Mouse (Mus musculus): Measurements from ENCODE around the gene Zfp280d.
A peak's percentile ranks its signal among the peaks of the same experiment; 100 is the strongest.
"Not testable (repeated sequence)": the region's sequence is repeated elsewhere in the genome, so short reads cannot be mapped to it uniquely, and the experiment has no call there.

The Zfp280d gene

GRCm38 (mm10) chr9:72374074-72374473, 99.4 kb downstream of the Zfp280d start:
- no peak for DNase-seq (ENCODE audit: low read depth)

DNA sequence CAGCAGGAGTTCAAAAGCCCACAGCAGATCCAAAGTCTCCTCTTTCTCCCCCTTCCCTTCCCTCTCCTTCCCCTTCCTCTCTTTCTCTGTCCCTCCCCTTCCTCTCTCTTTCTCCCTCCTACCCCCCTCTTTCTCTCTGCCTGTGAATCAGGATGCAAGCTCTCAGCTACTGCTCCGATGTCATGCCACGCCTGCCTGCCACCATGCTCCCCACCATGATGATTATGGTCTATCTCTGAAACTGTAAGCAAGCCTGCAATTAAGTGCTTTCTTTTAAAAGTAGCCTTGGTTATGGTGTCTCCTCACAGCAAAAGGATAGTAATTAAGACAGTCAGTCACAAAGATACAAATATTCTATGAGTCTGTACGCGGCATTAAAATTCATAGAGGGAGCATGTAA, 100.3 kb downstream of the Zfp280d start:
- no peak for DNase-seq (ENCODE audit: low read depth)

DNA sequence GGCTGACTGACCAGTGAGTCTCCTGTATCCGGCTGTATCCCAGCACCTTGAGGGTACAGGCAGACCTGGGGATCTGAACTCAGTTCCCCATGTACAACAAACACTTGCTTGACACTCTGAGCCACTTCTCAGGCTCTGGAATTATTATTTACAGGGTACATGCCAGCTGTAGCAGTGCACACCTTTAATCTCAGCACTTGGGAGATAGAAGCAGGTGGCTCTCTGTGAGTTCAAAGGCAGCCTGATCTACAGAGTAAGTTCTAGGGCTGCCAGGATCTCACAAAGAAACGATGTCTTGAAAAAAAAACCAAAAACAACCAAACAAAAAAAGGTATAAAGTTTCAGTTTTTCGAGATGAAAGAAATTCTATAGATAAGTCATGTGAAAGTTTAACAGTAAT, 101.0 kb downstream of the Zfp280d start:
- DNase-seq (ENCODE audit: low read depth), result no peak

- no peak for DNase-seq (ENCODE audit: low read depth)
Observed at GRCm38 (mm10) chr9:72385786-72386185, 111.1 kb downstream of the Zfp280d start.

- no peak for DNase-seq (ENCODE audit: low read depth)
Observed at GRCm38 (mm10) chr9:72388934-72389333, 114.3 kb downstream of the Zfp280d start.

DNA sequence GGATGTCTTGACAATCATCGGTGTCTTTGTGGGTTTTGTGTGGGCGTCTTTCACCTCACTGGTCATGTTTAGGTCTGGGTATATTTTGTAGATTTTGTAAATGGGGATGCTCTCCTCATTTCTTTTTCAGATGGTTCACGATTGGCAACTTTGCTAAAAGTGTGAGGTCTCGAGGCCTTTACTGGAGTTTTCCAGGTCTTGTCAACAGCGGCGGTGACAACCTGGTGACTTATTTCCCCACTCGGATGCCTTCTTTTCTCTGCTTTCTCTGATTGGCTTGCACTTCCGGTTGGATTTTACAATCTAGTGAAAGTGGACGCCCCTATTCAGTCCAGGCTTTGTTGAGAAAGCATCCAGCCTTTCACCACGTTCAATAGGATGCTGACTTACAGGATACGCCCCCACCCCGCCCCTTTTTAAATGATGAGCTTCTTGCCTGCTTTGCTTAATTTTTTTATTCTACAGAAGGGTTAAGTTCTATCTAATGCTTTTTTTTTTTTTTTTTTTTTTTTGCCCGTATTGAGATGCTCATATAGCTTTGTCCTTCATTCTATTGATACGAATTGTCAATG, 114.9 kb downstream of the Zfp280d start:
- no peak for DNase-seq (ENCODE audit: low read depth)

- no peak for DNase-seq (ENCODE audit: low read depth)
Observed at GRCm38 (mm10) chr9:72390321-72391077, 115.8 kb downstream of the Zfp280d start.

DNA sequence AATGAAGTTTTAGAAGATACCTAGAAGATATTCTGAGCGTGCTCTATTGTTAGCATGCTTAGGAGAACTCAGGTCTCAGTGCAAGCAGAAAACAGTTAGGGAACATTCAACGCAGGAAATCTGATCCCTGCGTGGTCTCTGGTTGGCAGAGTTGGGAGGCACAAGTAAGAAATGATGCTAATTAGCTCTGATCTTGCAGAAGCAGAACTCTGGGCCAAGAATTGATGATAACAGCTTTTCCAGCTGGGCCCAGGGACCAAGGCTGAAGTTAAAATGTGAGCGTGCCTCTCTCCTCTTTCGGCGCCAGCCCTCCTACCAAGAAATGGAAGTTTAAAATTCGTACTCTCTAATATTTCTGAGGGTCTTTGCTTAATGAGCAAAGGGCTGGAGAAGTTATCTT, 118.0 kb downstream of the Zfp280d start:
- DNase-seq (ENCODE audit: low read depth), result no peak

- no peak for DNase-seq (ENCODE audit: low read depth)
Observed at GRCm38 (mm10) chr9:72393238-72393637, 118.6 kb downstream of the Zfp280d start.

- no peak for DNase-seq (ENCODE audit: low read depth)
Observed at GRCm38 (mm10) chr9:72393869-72394341, 119.2 kb downstream of the Zfp280d start.

DNA sequence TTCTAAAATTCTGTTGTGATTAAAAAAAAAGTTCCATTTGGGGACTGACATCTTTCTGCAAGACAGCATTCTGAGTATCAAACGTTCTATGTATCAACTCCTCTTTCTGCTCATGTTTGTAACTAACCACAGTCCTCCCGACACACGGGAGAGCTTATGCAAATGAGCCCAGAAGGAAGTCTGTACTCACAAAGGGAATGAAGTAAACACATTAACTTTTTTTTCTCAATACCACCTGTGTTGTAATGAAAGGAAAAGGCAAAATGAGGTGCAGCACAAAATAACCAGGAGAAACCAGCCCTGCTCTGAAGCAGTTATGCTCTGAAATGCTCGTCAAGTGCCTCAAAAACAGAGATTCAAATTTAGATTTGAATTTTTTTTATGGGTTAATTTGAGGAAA, 125.5 kb downstream of the Zfp280d start:
- DNase-seq (ENCODE audit: low read depth), result no peak

GRCm38 (mm10) chr9:72401769-72402168, 127.1 kb downstream of the Zfp280d start:
- DNase-seq (ENCODE audit: low read depth), result not testable (repeated sequence)

DNA sequence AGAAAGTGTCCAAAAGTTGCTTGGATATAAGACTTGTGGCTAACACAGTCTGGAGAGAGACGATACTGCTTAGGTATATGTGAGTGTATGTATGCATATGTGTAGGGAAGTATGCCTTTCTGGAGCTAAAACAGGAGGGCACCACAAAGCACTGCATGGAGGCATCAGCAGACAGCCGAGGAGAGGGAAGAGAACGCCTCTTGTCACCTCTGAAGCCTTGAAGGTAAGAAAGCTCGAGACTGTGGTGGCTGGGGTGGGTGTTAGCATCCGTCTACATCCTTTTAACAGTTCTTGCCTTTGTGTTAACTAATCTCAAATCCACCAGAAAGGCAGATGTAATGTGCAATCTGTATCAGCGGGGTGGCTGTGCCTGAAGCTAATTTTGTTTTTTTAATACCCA, 128.8 kb downstream of the Zfp280d start:
- DNase-seq (ENCODE audit: low read depth), result no peak

GRCm38 (mm10) chr9:72404446-72404845, 129.8 kb downstream of the Zfp280d start:
- DNase-seq (ENCODE audit: low read depth), result no peak

DNA sequence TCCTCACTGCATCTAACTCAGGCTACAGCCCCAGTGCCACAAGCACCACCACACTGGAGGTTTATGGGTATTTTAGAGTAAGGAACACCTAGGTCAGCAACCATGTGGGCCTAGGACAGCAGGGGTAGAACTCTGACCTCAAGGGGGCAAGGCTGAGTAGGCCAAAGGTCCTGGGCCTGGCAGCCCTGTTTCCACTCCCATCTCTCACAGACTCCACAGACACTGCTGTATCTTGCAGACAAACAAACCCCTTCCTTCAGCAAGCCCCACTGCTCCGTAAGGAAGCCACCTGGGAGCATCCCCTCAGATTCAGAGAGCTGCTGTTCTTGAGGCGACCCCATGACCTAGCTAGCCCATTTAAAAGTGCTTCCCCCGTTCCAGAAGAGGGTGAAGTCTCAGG, 130.3 kb downstream of the Zfp280d start:
- no peak for DNase-seq (ENCODE audit: low read depth)

GRCm38 (mm10) chr9:72405882-72406638, 131.4 kb downstream of the Zfp280d start:
- no peak for DNase-seq (ENCODE audit: low read depth)

DNA sequence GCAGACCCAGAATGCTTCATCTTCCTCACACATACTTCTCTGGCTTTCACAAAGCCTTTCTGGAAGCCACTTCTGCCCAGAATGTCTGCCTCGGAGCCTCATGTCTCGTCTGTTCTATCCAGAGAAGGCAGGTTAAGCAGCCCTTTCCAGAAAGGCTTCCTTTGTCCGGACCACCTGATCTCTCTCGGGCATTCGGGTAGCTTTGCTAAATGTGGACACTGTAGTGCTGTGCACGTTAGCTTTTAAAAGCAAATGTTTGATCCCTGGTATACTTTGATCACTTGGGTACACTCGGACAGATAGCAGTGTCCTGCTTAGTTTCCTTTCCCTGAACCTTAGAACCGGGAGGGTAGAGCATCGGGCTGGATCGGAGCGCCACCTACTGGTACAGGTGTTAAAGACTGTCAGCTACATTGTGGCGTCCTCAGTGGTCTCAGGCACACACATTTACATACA, 133.5 kb downstream of the Zfp280d start:
- peak; percentile 56 for DNase-seq (ENCODE audit: low read depth)

GRCm38 (mm10) chr9:72409381-72410225, 134.9 kb downstream of the Zfp280d start:
- DNase-seq (ENCODE audit: low read depth), result peak; percentile 16

DNA sequence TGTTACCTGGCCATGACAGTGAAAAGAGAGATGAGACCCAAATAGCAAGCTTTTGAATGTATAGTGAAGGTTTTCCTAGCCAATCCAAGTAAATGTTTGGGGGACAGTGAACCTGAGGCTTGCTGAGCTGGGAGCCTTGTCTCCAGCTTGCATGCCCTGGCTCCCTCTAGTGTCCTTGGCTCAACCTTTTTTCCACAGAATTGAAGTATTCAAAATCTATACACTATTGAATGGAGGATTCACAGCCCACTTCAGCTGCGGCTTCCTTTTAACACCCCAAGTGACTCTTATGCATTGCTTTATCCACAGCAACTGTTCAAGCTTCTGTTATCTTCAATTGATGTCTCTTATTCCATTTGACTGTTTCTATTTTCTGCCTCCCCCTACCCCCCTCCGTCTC, 137.1 kb downstream of the Zfp280d start:
- no peak for DNase-seq (ENCODE audit: low read depth)
